Mouse (Mus musculus): Measurements from ENCODE around the gene Dnah7b. TPM values are rescaled to one million over a fixed set of nuclear protein-coding genes. Genes with fewer than 3 reads are reported as not detected.
"Not testable (repeated sequence)": the region's sequence is repeated elsewhere in the genome, so short reads cannot be mapped to it uniquely, and the experiment has no call there.

Dnah7b gene
- polyA plus RNA-seq, 1 experiment from 2014 or later = 2.0 TPM

GRCm38 (mm10) chr1:46380641-46381040 lies 314.5 kb downstream of the Dnah7b start:
- H3K4me1 ChIP-seq; H3K9ac ChIP-seq (replicated peaks); H3K4me3 ChIP-seq; H3K27me3 ChIP-seq; H3K4me2 ChIP-seq (replicated peaks); H3K36me3 ChIP-seq; ATAC-seq (ENCODE audit: low FRiP score, low read depth); H3K9me3 ChIP-seq; H3K27ac ChIP-seq (replicated peaks): not testable (repeated sequence)
- WGBS = 95% methylated on average over 3 of the region's 3 CpGs

GRCm38 (mm10) chr1:46394681-46395297 lies 328.7 kb downstream of the Dnah7b start:
- WGBS = 69% methylated on average over 3 of the region's 4 CpGs
- not testable (repeated sequence) for ATAC-seq (ENCODE audit: low FRiP score, low read depth); H3K9me3 ChIP-seq; H3K27ac ChIP-seq (replicated peaks); H3K36me3 ChIP-seq; H3K4me3 ChIP-seq; H3K4me1 ChIP-seq; H3K9ac ChIP-seq (replicated peaks); H3K4me2 ChIP-seq (replicated peaks); H3K27me3 ChIP-seq

- Histone ChIP-seq H3K9me3 (no peaks in the 10 kb centered on the region), H3K4me2 (replicated peaks) (no peak overlapping the region), H3K36me3 (no peaks in the 10 kb centered on the region), H3K9ac (replicated peaks) (no peak overlapping the region), H3K4me1 (no peaks in the 10 kb centered on the region), H3K27me3 (no peaks in the 10 kb centered on the region), H3K4me3 (no peak overlapping the region), H3K27ac (replicated peaks) (no peak overlapping the region)
- 90% methylated on average over 6 of the region's 6 CpGs for WGBS
- ATAC-seq (ENCODE audit: low FRiP score, low read depth) = no peak
Observed at GRCm38 (mm10) chr1:46408324-46409115, 342.4 kb downstream of the Dnah7b start.

GRCm38 (mm10) chr1:46414798-46415197 lies 348.7 kb downstream of the Dnah7b start:
- H3K27me3 ChIP-seq; H3K4me1 ChIP-seq; H3K4me3 ChIP-seq; H3K27ac ChIP-seq (replicated peaks); H3K9me3 ChIP-seq; ATAC-seq (ENCODE audit: low FRiP score, low read depth); H3K9ac ChIP-seq (replicated peaks); H3K4me2 ChIP-seq (replicated peaks); H3K36me3 ChIP-seq: not testable (repeated sequence)
- WGBS = 90% methylated on average over 7 of the region's 7 CpGs

GRCm38 (mm10) chr1:46416946-46417345 lies 350.8 kb downstream of the Dnah7b start:
- not testable (repeated sequence) for H3K4me1 ChIP-seq; H3K4me2 ChIP-seq (replicated peaks); H3K4me3 ChIP-seq; H3K9me3 ChIP-seq; ATAC-seq (ENCODE audit: low FRiP score, low read depth); H3K36me3 ChIP-seq; H3K27ac ChIP-seq (replicated peaks); H3K9ac ChIP-seq (replicated peaks); H3K27me3 ChIP-seq
- WGBS = 22% methylated on average over 3 of the region's 3 CpGs

GRCm38 (mm10) chr1:46418966-46419365 lies 352.9 kb downstream of the Dnah7b start:
- H3K4me3 ChIP-seq; H3K4me2 ChIP-seq (replicated peaks); ATAC-seq (ENCODE audit: low FRiP score, low read depth); H3K27ac ChIP-seq (replicated peaks); H3K9ac ChIP-seq (replicated peaks); H3K9me3 ChIP-seq; H3K4me1 ChIP-seq; H3K36me3 ChIP-seq; H3K27me3 ChIP-seq: not testable (repeated sequence)
- WGBS = 76% methylated on average over 4 of the region's 4 CpGs

Other genes starting within 250 kb of the Dnah7b start
- gene Gm5269, start 176.0 kb upstream of the Dnah7b start, polyA plus RNA-seq (2016; fragmentation: Nextera tagmentation; extraction: Ambion mirVana) = not detected in 2 replicates
- gene Slc40a1, start 139.8 kb upstream of the Dnah7b start, polyA plus RNA-seq (2016; fragmentation: Nextera tagmentation; extraction: Ambion mirVana) = 25.8 and 27.7 TPM in 2 replicates

Measured in midbrain, embryonic 12.5 days (tissue).